Mouse (Mus musculus): Measurements from ENCODE around the gene Zfp599.

- TF ChIP-seq CTCF (IDR thresholded peaks at IDR 0.05; ENCODE audit: borderline replicate concordance, extremely low read depth, insufficient read depth, insufficient read length), result no peak
- TF ChIP-seq POLR2A (IDR thresholded peaks at IDR 0.05; ENCODE audit: borderline replicate concordance, extremely low read depth, insufficient read depth, insufficient read length, poor library complexity, severe bottlenecking), result no peak
Measured at GRCm38 (mm10) chr9:22278733-22279132, 19.0 kb upstream of the Zfp599 start.
